Mouse (Mus musculus): ENCODE data around the gene Erh. TPM values are rescaled to one million over a fixed set of nuclear protein-coding genes. Genes with fewer than 3 reads are reported as not detected.

Erh gene
- total RNA-seq (2021): 10 to 100 TPM; 33.6 to 41.2 TPM

DNA sequence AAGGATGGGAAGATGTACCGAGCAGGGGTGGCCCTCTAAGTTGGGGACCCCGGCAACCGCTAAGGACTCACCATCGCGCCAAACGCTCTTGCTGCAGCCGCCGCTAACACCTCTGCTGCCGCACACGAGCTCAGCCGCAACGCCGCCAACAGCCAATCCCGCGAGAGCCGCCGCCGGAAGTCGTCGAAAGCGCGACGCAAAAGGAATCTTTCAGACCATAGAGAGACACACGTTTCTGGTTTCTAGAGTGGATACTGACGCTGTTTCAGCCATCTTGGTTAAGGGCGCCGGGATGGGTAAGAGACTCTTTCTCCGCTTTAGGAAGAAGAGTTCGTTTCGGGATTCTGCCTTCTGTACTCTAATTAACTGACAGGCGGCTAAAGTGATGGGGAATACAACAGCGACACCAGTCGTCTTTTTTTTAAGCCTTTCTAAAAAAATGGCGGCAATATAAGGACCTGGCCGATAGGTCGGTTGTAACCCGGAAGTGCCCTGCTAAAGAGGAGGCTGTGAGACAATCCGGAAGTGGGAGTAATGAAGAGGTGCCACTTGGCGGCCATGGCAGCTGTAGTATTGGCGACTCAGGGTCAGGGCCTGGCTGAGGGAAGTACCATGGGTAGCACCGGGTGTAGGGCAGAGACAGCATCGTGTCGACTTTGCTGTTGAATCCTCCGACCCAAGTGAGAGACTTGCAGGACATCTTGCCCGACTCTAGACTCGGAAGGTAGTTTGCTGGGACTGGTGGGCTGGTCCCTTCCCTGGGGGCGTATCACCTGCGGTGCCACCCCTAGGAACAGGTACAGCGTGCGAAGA, at the start of gene Erh, which contains the start of gene Slc39a9:
Gene Erh (minus strand): TSS at position 649 of the 813 bp plus-strand sequence.
Gene Slc39a9 (plus strand): TSS at position 191 of the 813 bp plus-strand sequence.
- intact Hi-C loops (cut with DNase I): loop anchor here (2.0 to 10.0 kb wide), 2 partner anchors 125 to 479 kb away; partner anchors contain the start of gene Galnt16
- peak; percentile 94 to 97 for DNase-seq (ENCODE audit: low spot score in 2 of 2)

DNA sequence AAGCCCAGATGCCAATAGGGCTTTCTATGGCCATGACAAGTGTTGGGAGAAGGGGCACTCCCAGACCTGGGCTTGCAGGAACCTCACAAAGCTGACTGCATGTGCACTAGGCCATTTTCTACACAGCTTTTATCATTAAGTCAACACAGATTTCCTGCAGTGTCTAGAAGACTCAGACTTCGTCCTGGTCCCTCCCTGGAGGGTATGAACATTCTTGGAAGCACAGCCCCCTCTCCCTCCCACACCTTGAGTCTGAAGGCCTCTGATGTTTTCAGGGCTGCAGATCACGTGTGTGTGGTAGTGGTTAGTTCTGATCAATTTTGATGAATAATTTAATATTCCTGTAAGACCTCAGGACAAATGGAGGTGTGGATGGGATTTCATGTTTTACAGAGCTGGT, 49.6 kb upstream of the Erh start:
- no peak for DNase-seq (ENCODE audit: low spot score in 2 of 2)
- intact Hi-C loops (cut with DNase I): no loop called here

DNA sequence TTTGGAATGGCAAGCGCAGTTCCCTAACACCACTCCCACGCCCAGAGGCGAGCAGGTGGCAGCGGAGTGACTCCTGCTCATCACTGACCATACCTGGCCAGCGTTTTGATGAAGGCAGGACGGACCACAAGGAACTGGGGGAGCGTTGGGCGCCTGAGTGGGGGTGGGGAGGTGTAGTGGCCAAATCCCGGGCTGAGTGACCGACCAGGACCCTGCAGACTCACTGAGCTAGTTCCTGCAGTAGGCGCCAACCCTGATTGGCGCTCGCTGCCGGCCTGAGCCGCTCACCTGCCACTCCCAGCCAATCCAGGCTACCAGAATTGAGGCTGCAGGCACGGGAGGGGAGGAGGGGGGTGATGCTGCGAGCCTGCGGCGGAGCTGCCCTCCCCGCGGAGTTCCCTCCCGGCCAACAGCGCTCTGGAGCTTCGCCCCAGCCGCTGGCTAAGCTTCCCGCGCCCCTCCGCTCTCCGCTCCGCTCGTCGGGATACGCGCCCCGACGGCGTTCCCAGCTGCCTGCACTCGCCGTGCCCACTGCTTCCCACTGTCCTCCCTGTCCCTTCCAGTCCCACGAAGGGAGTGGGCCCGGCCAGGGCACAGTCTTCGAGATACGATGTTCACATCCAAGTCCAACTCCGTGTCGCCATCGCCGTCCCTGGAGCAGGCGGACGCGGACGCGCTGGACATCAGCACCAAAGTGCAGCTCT, 48.3 kb upstream of the Erh start, which contains the start of gene Plekhd1:
Gene Plekhd1 (plus strand): TSS at position 323 of the 704 bp plus-strand sequence.
- intact Hi-C loops (cut with DNase I): no loop called here
- DNase-seq (ENCODE audit: low spot score in 2 of 2): peak; percentile 5 to 23

DNA sequence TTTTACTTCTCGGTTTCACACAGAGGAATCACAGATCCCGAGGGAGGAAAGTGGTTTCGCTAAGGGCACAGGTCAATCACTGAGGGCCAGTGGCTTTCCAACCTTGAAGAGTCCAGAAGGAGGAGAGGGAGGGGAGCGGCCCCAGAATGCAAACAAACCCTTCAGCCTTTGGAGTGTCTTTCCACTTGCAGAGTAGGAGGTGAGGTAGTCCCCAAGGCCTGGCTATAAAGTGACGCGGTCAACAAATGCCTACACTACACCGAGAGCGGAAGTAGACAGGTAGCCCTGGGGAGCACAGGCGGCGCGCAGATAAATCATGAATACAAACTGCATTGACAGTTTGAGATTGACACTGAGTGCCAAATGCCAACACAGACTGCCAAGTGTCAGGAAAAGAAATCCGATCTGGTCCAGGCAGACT, 47.5 kb upstream of the Erh start:
- no peak for DNase-seq (ENCODE audit: low spot score in 2 of 2)
- intact Hi-C loops (cut with DNase I): no loop called here

DNA sequence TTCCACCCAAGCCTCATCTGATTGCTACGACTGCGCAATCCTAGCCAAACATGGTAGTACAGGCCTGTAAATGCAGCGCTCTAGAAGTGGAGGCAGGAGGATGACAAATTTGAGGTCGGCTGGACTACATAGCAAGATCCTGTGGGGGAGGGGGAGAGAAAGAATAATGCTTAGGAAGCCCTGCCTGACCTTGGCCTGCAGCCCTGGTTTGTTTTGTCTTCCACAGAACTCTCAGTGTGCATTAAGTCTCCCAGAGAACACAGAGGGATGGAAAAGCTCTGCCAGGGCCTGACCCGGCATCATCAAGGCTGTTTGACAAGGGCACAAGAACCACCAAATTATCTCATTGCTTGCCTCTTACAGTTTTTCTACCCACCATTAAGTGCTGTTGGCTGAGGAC, 45.6 kb upstream of the Erh start:
- intact Hi-C loops (cut with DNase I): no loop called here
- DNase-seq (ENCODE audit: low spot score in 2 of 2): no peak

DNA sequence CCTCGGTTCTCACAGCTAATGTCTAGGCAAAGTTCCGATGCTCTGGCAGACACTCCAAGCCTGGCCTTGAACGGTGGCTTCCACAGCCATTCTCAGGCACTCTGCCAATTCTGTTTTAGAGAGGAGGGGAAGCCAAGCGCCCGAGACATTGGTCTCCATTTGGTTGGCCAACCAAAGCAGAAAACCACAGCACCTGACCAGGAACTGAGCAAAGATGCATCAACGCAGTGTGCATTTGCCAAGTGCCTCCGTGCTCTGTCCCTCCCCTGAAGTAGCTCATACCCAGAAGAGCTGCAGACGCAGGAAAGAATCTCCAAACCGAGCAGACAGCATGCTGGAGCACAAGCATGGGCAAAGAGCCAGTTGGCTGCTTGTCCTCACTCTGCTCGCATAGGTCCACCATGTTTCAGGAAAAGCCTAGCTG, 43.7 kb upstream of the Erh start:
- intact Hi-C loops (cut with DNase I): no loop called here
- peak in 1 of 2 experiments; percentile 14 for DNase-seq (ENCODE audit: low spot score in 2 of 2)

DNA sequence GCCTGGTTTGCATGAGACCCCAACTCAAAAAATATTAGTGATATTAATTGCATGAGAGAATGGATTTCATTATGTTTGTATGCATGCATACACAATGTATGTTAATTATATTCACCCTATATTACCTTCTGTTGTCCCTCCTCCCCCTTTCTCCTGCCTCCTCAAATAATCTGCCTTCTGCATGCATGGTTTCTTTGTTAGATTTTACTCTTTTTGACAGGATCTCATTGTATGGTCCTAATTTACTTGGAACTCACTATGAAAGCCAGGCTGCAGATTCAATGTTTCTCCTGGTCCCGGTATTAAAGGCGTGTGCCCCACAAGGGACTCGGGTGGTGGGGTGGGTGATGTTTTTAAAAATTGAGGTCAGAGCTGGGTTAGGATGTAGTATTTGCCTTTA, 40.2 kb upstream of the Erh start:
- no peak for DNase-seq (ENCODE audit: low spot score in 2 of 2)
- intact Hi-C loops (cut with DNase I): loop anchor here (5.0 kb wide), 1 partner anchor 38 kb away; no protein-coding TSS in a partner anchor

DNA sequence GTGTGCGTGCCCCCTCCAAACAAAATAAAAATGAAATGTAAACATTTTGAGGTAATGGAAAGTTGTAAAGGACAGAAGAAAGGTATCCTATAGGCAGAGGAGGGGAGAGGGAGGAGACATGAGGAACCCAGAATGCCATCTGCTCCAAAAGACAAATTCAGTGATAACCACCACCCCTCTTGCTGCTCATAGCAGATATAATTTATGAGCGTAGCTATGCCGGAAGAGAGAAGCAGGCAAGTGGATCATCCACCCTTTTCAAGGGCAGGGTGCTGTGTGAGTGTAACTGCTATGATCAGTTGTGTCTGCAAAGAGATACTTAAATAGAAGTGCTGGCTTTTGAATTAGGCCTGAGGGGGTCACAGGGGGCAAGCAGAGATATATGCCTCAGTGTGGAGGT, 39.4 kb upstream of the Erh start:
- intact Hi-C loops (cut with DNase I): loop anchor here (5.0 kb wide), 1 partner anchor 39 kb away; no protein-coding TSS in a partner anchor
- no peak for DNase-seq (ENCODE audit: low spot score in 2 of 2)

DNA sequence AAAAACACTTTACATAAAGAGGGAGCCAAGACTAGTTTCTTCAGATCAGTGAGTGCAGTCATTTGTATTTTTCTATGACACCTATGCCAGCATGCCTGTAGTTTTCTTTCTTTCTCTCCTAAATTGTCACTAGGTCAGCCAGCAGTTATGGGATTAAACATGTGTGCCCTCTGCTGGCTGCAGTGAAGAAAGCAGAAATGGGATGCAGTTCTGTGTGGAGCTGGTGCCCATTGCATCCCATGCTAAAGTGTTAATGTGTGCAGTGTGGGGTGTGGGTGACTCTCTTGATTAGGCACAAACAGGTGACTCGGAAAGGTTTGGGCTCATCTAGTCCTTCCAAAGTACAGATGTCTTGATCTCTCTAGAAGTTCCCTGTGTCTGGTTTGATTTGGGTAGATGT, 37.2 kb upstream of the Erh start:
- DNase-seq (ENCODE audit: low spot score in 2 of 2): peak; percentile 42 to 49
- intact Hi-C loops (cut with DNase I): loop anchor here (2.0 to 5.0 kb wide), 2 partner anchors 41 to 183 kb away; no protein-coding TSS in a partner anchor

DNA sequence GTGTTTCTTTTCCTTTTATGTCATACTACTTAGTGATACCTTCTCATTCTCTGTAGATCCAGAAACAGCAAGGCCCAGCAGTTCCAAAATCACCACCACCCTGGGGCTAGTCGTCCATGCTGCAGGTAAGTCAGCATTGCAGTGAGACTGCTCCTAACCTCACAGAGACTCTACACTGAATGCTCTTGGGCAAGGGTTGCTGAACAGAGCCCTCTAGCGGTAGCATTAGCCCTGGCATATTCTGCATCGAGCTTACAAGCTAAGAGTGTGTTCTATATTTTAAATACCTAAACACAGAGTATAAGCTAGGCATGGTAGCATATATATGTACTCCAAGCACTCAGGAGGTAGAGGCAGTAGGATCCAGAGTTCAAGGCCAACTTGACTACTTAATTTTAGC, 29.0 kb upstream of the Erh start:
- intact Hi-C loops (cut with DNase I): no loop called here
- DNase-seq (ENCODE audit: low spot score in 2 of 2): peak; percentile 58 to 72

DNA sequence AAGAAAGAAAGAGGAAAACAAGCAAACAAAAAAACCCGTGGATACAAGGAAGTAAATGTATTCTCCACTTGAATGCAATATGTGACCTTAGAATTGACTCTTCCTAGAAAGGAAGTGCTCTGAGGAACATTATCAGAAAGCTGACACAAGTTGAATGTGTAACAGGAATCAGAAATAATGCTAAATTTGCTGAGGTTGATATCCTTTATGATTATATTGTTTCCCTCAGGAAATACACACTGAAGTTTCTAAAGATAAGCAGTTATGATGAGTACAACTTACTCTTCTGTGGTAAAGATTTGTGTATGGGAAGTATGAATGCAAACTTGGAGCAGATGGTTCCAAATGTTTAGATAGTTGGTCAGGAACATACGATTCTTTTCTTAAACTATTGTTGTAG, 24.2 kb upstream of the Erh start:
- DNase-seq (ENCODE audit: low spot score in 2 of 2): no peak
- intact Hi-C loops (cut with DNase I): no loop called here

DNA sequence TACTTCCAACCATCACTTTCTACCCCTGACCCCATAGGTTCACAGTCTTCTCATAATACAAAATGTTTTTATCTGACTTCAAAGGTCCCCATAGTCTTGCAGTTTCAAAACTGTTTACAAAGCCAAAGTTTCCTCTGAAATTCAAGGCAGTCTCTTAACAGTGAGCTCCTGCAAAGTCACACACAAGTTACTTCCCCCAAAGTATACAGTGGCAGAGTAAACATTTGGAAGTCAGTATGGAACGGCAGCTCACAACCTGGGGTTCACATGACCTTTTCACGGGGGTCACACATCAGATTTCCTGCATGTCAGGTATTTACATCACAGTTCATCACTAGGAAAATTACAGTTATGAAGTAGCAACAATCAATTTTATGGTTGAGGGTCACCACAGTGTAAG, 19.8 kb upstream of the Erh start:
- intact Hi-C loops (cut with DNase I): no loop called here

DNA sequence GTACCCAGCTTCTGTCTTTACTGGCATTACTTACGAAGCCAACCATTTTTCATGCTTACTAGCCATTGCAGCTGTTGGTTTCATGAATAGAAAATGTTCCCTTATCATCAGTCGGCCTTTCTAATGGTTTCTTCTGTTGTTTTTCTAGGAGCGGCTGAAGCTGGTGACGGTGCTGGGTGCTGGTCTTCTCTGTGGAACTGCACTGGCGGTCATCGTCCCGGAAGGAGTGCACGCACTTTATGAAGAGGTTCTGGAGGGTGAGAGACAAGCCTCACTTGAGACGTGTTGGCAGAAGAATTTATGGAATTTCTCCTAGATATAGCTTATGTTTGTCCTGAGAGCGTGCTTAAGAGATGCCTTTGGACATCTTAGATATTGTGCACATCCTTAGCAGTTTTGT, 18.2 kb upstream of the Erh start:
- no peak for DNase-seq (ENCODE audit: low spot score in 2 of 2)
- intact Hi-C loops (cut with DNase I): no loop called here

More for the DNA sequence above, 19.8 kb upstream of the Erh start:
- DNase-seq (ENCODE audit: low spot score in 2 of 2): no peak

DNA sequence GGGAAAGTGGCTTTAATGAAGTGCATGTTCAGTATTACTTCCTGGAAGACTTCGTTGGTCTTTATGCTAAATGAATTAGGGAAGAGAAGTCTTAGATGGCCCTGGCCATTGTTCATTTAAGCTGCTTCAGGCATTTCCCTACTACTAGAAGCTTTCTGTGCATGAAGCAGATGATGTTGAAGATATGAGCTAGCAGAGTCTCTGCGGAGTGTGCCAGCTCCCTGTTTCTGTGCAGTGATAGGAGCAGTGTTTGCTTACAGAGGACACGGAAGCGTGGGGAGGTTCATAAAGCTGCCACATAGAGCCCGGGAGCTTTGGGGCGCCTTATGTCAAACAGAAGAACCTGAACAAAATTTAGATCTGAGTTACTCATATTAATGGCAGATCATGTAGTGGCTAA, 14.5 kb upstream of the Erh start:
- intact Hi-C loops (cut with DNase I): no loop called here
- no peak for DNase-seq (ENCODE audit: low spot score in 2 of 2)

DNA sequence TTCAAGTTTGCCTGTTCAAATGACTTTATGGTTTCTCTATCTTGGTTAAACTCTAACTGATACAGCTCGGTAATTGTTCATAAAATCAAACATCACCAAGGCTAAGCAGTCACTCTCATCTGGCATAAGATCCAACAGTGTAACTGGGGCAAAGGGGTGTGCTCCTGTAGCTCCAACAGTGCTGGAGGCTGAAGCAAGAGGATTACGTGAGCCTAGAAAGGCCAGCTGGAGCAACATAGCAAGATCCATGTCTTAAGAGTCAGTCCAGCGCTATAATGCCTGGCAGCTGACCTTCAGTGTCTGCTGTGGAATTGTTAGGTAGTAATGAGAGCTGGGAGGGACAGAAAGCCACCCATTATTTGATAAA, 10.5 kb upstream of the Erh start:
- DNase-seq (ENCODE audit: low spot score in 2 of 2): no peak
- intact Hi-C loops (cut with DNase I): no loop called here

DNA sequence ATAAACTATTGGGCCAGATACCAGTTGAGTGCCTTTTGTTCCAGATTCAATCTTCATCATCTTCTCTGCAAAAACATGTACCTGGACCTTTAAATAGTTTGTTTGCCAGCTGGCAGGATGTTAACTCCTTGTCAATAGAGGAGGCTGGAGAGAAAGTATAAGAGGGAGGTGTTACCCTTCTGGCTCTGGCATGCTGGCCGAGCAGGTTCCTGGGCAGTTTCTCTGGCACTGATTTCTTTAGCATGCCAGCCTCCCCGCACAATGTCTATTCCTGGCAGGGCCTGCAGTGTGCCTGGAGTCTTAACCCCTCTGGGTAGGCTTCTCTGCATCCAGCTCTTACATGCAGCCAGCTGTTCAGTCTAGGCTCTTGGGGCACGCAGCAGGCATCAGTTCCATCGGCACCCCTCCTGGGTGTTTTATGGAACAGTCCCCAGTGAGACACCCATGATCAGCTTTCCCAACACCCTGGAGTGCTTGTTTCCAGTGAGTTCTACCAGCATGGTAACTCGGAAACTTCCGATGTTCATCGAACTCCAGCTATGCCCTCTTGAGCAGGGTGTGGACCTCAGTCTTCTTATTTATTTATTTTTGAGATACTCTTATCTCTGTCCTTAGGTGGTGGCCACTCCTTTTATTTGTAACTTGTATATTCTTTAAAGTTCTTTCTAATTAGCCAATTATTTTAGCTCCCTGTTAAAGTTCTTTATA, 10.0 kb upstream of the Erh start:
- DNase-seq (ENCODE audit: low spot score in 2 of 2): no peak
- intact Hi-C loops (cut with DNase I): no loop called here

DNA sequence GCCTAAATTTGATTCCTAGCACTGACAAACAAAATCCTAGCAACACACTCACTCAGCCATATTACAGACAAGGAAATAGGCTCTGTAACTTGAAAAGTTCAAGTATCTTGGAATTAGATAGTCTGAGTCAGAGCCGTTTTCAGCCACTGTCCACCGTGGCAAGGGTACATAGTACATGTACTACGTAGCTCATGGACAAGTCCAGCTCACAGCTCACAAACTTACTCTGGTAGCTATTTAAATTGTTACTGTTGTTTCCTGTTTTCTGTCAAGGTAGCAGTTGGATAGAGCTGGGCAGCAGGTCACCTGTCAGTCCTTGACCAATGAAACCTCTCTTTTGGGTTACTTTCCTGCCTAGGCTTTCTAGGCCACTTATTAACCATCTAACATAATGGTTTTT, 2.2 kb upstream of the Erh start:
- DNase-seq (ENCODE audit: low spot score in 2 of 2): no peak
- intact Hi-C loops (cut with DNase I): loop anchor here (10.0 kb wide), 1 partner anchor 482 kb away; no protein-coding TSS in a partner anchor

DNA sequence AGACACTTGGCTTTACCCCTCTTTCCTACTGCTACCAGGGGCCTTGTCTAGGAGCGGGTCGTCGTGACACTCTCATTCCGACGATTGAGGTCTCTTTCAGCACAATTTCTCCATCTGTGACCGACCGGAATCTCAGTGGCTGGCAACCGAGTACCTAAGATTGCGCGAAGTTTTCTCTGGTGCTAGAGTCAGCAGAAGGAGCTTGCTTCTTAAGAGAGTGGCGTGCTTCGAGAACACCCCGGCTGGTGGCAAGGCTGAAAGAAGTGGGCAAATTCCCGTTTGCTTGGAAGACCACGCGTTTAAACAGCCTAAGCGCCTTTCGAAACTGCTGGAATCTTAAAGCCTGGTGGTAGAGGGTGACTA, 346 bp upstream of the Erh start:
- no peak for DNase-seq (ENCODE audit: low spot score in 2 of 2)
- intact Hi-C loops (cut with DNase I): loop anchor here (2.0 to 10.0 kb wide), 2 partner anchors 126 to 480 kb away; partner anchors contain the start of gene Galnt16

DNA sequence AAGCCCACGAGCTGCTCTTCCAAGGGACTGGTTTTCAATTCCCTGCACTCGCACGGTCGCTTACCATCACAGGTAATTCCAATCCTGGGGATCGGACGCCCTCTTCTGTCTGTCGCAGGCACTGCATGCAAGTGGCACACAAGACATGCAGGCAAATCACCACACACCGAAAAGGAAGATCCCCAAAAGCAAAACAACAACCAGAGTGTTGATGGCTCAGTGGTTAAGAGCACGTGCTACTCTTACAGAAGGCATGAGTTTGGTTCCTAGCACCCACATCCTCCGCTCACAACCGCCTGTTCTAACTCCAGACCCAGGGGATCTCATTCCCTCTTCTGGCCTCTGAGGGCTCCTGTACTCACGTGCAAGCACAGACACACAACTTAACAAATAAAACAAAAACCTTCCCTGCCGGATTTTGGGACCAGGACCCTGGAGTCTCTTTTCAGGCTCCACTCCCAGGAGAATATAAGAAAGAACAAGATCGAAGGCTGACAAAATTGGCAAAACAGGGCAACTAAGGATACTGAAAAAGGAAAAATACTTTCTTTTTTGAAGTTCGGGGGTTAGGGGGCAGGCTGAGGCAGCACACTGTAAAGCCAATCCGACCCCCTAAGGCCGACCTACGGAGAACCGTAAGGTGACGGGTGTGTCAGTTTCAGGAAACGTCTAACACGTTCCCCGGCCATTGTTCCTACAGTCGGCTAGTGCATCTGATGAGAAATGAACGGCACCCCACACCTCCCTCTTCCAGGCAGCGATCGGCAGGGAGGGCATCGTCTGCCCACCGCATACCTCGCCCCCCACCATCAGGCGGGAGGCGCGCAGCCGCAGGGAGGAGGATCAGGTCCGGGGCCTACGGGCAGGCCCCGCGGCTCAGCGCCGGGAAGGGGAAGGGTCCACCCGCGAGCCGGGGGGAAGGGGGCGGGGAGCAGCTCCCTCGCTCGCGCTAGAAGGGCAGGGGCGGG, 1.1 kb downstream of the Erh start:
- intact Hi-C loops (cut with DNase I): loop anchor here (10.0 kb wide), 1 partner anchor 478 kb away; no protein-coding TSS in a partner anchor
- DNase-seq (ENCODE audit: low spot score in 2 of 2): peak in 1 of 2 experiments; percentile 17

All from left cerebral cortex, postnatal 25 days (tissue).